In the genomic region with DNA sequence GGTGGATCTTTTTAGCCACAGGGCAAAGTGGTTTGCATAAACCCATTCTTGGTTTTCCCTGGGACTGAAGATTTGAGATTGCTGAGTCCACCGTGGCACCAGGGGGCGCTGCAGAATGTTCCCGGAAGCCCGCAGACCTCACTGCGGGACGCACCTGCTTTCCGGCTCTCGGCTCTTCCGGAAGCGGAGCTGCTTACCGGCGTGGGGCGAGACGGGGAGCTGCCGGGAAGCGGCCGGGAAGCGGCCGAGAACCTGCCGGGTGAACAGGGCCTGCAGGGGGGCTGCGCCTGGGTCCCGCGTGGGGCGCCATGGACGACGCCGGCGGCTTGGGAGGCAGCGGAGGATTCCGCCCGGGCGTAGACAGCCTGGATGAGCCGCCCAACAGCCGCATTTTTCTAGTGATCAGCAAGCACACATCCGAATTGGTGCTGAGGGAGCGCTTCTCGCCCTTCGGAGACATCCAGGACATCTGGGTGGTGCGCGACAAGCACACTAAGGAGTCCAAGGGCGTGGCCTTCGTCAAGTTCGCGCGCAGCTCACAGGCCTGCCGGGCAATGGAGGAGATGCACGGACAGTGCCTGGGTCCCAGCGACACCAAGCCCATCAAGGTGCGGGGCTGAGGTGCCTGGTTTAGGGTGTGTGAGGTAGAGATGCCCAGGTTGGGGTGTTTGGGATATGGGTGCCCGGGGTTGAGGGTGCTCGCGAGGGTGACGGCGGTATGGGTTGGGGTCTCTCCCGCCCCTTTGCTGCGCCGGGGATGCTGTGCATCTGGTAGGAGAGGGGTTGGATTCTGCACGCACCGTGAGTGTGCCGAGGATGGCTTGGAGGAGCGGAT, we compare ENCODE assay signal across 8 mouse cellular contexts. TPM values are rescaled to one million over a fixed set of nuclear protein-coding genes. Genes with fewer than 3 reads are reported as not detected.
DNase-seq lines count a peak whose midpoint lies in the region; ATAC-seq lines count a peak whose summit lies in the region.

A gene (plus strand): TSS at position 164 of the 835 bp plus-strand sequence.

- peak within 1 kb of the TSS; percentile 81 for H3K27ac ChIP-seq in hindbrain, embryonic 16.5 days (ENCODE audit: low read depth, low read length)
- peak within 1 kb of the TSS; percentile 15; the same call in 1 of the 2 replicates for H3K27ac ChIP-seq in macrophage

- H3K27me3 ChIP-seq in hindbrain, embryonic 16.5 days (replicated peaks; ENCODE audit: control insufficient read depth, insufficient read depth, low read length) = no peaks in the 10 kb centered on the region

- H3K9ac ChIP-seq in hindbrain, embryonic 16.5 days (ENCODE audit: low read depth, low read length) = peak within 1 kb of the TSS; percentile 90

- peak within 1 kb of the TSS; percentile 99 for H3K4me3 ChIP-seq in hindbrain, embryonic 16.5 days (ENCODE audit: low read length)
- H3K4me3 ChIP-seq in macrophage (ENCODE audit: inconsistent target) = peak within 1 kb of the TSS; percentile 80

- ATAC-seq in hindbrain, embryonic 16.5 days = peak; percentile 92

- WGBS in hindbrain, embryonic 16.5 days = under 1% methylated on average over 61 of the region's 61 CpGs
- under 1% methylated on average over 61 of the region's 61 CpGs for WGBS in macrophage (ENCODE audit: missing documents)

- peak; percentile 80 for DNase-seq in WW6 (ENCODE audit: low read depth, low spot score)
- peak; percentile 85 to 93 for DNase-seq in cerebellum, postnatal 4 days (ENCODE audit: low spot score in 2 of 2)
- peak; percentile 82 for DNase-seq in gastrocnemius, adult 18-20 months (ENCODE audit: low spot score)
- peak; percentile 90 to 94 for DNase-seq in left cerebral cortex, adult 18-20 months (ENCODE audit: low spot score in 2 of 2)
- peak; percentile 90 for DNase-seq in right cerebral cortex, adult 18-20 months
- DNase-seq in urinary bladder, postnatal 10 days (ENCODE audit: low spot score) = peak; percentile 64

- peaks cover 6% of the 10 kb centered on the region for H3K4me1 ChIP-seq in hindbrain, embryonic 16.5 days (ENCODE audit: control insufficient read depth, insufficient read depth, low read depth, low read length)

- peaks cover 15% of the 10 kb centered on the region for H3K79me2 ChIP-seq in macrophage (ENCODE audit: inconsistent target)

- peaks cover 9% of the 10 kb centered on the region for H3K36me3 ChIP-seq in hindbrain, embryonic 16.5 days (ENCODE audit: control insufficient read depth, insufficient read depth, low read length)
- peaks cover 22% of the 10 kb centered on the region for H3K36me3 ChIP-seq in macrophage (ENCODE audit: inconsistent target)

- H3K4me2 ChIP-seq in hindbrain, embryonic 16.5 days (ENCODE audit: low read length) = peak within 1 kb of the TSS; percentile 96

- no peaks in the 10 kb centered on the region for H3K9me3 ChIP-seq in hindbrain, embryonic 16.5 days (ENCODE audit: control insufficient read depth, low read length)

RNA-seq across cellular contexts. Expression of the gene that starts here (rescaled TPM):
- total RNA-seq in gastrocnemius, adult 18-20 months (2021) = 10 to 100 TPM in 1 of 2 experiments, 1 to 10 TPM in 1; 8.8 to 10.3 TPM
- 12.0 and 16.2 TPM in 2 replicates for polyA plus RNA-seq in hindbrain, embryonic 16.5 days (2015; fragmentation: Nextera tagmentation; extraction: Ambion mirVana)
- total RNA-seq in left cerebral cortex, adult 18-20 months (2021) = 10 to 100 TPM; 37.8 to 40.0 TPM
- total RNA-seq in macrophage (2018; cell fraction: chromatin; rRNA removed) = 10 to 100 TPM in 21 of 26 experiments, 1 to 10 TPM in 5; 6.4 to 50.7 (median 29.7) TPM
- 10 to 100 TPM; 17.7 to 32.8 (median 22.2) TPM for total RNA-seq in macrophage (2018; cell fraction: cytosol; rRNA removed)
- 10 to 100 TPM; 10.1 to 36.0 (median 20.9) TPM for total RNA-seq in macrophage (2018; cell fraction: nucleus; rRNA removed)
- polyA plus RNA-seq in macrophage (2018) = 23.1 to 30.3 TPM (median 26.4 TPM) in 3 replicates

Comparison
In these comparisons a context has a peak if more than half of its experiments do, and no peak if none do; other contexts are left out.
1. Peak in every context shown above with its lines: DNase-seq, ATAC-seq, H3K4me3 ChIP-seq and H3K27ac ChIP-seq.